Mouse (Mus musculus): ENCODE measurements at regions not wholly inside any gene's neighbourhood (a gene's known extent, or its start where the extent isn't known, plus 50 kb on each side); places are given as distances from the start of the nearest gene placed in this dataset.
A peak's percentile ranks its signal among the peaks of the same experiment; 100 is the strongest.

GRCm38 (mm10) chr10:126070984-126071713 is 105.2 kb downstream of the Lrig3 start:
- DNase-seq, result no peak

- no peak for DNase-seq
Observed at GRCm38 (mm10) chr10:126071714-126072057, 105.7 kb downstream of the Lrig3 start.

DNA sequence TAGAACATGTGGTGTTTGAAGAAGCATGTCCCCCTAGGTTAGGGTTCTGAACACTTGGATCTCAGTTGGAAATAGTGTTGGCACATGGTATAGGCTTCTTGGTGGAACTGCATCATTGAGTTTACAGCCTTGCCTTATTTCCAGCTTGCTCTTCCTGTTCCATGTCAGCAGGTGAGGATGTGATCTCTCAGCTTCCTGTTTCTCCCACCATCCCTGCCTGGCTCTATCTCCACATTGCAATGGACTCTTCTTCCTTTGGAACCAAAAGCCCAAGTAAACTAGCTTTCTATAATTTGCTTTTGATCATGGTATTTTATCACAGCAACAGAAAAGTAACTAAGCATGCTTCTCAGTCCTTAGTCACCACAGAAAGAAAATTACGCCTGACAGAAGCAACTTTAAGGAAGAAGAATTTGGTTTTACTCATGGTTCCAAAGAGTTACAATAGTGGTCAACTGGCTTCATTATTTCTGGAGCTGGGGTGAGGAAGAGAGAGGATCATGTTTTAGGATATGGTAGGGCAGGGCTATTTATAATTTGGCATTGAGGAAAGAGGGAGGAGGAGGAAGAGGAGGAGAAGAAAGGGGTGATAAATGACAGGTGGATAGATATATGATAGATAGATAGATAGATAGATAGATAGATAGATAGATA is 111.5 kb downstream of the Lrig3 start:
- no peak for DNase-seq

DNA sequence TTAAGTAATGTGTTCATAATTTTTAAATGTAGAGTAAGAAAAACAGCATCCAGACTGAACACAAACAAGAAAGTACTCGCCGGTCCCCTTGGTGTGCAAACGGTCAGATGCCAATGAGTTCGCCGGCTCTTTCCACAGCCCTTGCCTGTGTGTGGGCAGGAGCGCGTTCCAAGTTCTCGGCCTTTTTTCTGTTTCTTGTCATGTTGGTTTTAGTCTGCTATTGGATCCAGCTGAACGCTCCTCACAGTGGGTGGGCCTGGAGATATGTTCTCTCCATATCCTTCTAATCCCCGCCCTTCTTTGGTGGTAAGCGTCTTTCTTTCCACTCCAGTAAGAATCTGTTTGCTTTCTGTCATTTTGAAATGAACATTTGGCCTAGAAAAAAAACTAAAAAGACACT is 116.6 kb downstream of the Lrig3 start:
- no peak for DNase-seq

DNA sequence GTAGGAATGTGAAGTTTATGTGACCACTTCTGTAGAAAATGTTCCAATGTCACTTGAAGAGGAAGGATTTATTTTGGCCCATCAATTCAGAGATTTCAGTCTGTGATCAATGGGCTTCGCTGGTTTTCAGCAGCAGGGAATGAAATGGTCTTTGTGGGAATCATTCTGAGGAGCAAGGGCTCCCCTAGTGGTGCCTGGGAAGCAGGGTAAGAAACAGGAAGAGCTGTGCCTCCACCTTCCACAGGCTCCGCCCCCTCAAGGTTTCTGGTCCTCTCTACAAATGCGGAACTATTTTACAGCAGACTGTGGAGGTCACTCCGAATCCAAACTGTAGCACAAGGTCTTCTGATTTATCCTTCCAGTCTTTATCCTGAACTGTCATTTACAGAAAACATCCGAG is 120.7 kb downstream of the Lrig3 start:
- no peak for DNase-seq

DNA sequence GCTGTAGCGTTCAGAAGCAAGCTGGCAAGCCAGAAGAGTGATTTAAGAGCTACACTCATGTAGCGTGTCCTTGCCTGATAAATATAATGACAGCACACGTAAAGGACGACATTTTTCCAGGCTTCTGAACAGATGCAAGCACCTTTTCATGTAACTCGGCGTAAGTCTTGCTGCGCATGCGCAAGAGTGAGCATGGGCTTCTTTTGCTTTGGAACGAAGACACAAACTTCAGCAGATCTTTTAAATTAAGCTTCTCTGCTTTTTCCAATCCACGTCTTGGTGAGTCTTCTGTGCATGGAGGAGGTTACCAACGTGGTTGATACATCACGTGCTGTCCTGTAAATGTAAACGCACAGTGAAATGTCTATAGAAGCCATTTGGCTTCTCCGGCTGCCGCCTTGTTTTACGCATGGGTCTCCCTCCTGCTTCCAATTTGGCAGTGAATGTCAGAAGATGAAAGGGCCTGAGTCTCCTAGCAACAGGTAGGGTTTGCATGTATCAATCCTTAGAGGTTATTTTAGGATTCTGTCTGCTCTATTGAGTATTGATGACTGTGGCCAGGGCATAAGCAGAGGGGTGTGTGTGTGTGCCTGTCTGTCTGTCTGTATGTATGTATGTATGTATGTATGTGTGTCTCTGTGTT is 128.4 kb downstream of the Lrig3 start:
- DNase-seq, result peak; percentile 25

DNA sequence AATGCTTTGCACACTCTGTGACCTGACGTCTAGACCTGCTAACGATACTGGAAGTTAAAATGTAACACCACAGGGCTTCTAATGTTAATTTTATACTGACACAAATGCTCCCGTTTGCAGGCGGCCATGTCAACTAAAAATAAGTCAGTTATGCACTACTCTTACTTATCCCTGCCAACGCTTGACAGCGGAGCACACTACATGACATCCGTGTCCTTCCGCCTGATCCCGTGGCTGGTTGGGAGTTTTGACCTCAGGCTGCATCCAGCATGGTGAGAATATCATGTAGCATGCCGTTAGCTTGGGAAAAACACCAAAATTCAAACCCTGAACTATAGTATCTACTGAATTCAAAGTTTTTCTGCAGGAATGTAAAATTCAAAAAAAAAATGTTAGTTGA is 131.9 kb downstream of the Lrig3 start:
- no peak for DNase-seq

DNA sequence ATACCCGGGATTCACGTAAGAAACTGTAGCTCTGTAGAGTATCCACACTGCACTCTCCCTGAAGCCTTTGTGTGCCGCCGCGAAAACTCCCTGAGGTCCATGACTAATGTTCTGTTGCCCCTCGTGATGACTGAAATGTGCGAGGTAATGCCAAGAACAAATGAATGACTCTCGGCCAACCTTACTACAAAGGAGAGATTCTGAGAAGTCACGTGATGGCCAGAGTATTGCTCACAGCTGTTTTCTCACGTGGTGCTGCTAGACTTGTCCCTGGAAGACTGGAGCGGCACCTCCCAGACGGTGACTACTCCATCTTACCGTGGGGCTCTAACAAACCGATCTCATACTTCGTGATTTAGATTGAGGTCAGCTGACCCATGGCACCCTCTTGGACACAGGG is 136.9 kb downstream of the Lrig3 start:
- no peak for DNase-seq

- no peak for DNase-seq
Observed at GRCm38 (mm10) chr10:126113106-126113505, 147.1 kb downstream of the Lrig3 start.

DNA sequence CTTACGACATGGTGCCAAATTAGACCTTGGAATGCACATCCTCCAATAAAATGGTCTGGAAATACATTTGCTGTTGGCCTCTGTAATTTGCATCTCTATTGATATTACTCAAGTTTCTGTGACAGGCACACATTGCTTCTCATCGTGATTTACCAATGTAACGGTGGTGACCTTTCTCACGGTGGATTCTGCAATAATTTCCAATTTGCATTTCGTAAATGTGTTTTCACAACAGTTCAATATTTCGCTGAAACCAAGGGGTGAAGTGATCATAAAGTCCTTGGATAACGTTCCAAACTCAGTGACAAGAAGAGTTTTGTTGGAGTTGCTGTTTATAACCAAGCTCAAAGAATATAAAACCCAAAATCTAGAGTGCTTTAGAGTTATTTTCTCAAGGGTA is 149.4 kb downstream of the Lrig3 start:
- no peak for DNase-seq

- DNase-seq, result no peak
Observed at GRCm38 (mm10) chr10:126121626-126122025, 155.7 kb downstream of the Lrig3 start.

- no peak for DNase-seq
Observed at GRCm38 (mm10) chr10:126122504-126122903, 156.5 kb downstream of the Lrig3 start.

GRCm38 (mm10) chr10:126133188-126133587 is 167.2 kb downstream of the Lrig3 start:
- DNase-seq, result no peak

DNA sequence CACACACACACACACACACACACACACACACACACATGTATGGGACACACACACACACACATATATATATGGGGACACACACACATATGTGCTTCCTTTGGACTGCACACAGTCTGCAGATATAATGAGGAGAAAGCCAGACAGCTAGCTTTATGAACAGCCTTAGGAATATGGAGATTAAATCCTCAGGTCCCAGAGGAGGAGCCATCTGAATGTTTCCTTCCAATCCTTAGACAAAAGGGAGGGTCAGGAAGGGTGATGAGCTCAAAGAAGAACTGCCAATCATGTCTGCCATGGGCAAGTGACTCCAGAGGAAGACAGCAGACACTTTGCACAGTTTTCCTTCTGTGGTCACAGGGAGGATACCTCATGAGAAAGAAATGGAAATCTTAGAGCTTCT is 168.0 kb downstream of the Lrig3 start:
- DNase-seq, result no peak

- no peak for DNase-seq
Observed at GRCm38 (mm10) chr10:126138585-126138984, 172.6 kb downstream of the Lrig3 start.

DNA sequence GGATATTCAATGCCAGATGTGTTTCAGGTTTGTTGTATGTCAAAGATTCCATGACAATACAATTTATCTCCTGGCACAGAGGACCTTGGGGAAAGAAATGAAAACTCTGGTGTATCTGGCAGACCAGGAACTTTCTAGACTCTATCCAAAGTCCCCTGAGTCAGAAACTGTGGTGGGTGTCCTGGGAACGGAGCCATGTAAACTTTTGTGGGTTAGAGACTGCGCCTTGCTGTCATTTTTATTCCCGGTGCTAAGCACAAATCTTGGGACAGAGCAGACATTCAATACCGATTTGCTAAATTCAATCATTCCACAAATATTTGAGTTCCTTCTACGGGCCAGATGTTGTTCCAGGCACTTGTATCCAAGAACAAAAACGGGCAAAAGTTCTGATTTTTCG is 175.6 kb downstream of the Lrig3 start:
- DNase-seq, result no peak

GRCm38 (mm10) chr10:126143833-126144232 is 177.9 kb downstream of the Lrig3 start:
- no peak for DNase-seq

- no peak for DNase-seq
Observed at GRCm38 (mm10) chr10:126144609-126145202, 178.7 kb downstream of the Lrig3 start.

DNA sequence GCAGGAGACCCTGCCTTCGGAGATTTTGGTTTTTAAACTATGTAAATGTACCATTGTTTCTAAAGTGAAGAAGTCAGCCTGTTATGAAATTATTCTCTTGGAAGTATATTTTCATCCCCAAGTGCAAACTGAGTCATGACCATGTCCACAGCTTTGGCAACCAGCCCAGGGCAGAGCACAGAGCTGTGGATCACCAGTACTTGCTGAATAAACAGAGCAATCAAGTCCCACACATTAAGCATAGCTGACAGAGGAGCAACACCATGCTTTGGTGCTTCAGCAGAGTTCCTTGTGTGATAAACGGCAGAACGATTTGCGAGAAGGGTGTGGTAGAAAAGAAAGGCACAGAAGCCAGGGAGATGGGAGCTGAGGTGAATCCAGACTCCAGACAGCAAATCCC is 191.3 kb downstream of the Lrig3 start:
- DNase-seq, result no peak

DNA sequence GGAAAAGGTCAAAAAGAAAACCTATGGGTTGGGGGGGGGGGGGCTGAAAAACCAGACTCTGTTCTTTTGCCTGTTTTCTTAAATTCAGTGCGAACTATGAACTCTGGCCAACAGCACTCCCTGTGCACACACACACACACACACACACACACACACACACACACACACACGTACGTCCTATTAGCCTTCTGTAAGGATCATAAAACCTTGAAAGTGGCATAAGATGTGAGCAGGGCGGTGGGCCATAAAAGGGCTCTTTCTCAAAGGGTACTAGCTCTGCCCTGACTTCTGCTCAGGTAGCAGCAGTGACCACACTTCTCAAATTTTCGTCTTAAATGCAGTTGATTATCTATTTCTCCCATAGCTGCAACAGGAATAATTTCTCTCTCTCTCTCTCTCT is 199.2 kb downstream of the Lrig3 start:
- no peak for DNase-seq

DNA sequence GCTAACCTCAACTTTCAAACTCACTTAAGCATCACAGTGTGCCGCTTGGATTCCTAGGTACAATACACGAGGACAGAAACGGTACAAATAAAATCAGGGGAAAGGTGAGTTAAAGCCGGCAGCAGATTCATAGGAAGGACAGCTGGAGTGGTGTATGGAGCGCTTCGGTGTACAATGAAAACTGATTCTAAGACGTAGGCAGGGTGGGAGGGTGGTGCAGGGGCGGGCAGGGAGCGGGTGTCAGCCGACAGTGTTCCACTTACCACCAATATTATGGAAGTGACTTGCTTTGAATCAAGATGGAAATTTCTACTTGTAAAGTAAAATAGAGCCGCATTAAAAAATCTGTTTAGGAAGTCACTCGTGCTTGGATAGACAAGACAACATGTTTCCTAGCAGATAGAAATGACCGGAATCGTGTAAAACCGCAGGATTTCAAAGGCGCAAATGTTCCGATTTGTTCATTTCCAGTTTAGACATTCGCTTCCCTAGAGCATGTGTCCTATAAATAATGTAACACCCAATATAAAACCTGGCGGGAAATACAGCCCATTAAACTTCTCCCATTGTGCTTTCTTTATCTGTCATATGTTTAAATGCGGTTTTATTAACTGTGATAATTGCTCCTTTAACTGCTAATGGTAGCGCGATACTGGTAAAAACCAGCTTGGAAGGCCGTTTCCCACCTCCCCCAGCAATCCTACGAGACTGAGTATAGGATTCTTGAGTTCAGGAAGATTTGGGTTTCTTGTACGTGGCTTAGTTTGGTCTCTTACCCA is 203.3 kb downstream of the Lrig3 start:
- no peak for DNase-seq

GRCm38 (mm10) chr10:126169874-126170163 is 203.9 kb downstream of the Lrig3 start:
- no peak for DNase-seq

DNA sequence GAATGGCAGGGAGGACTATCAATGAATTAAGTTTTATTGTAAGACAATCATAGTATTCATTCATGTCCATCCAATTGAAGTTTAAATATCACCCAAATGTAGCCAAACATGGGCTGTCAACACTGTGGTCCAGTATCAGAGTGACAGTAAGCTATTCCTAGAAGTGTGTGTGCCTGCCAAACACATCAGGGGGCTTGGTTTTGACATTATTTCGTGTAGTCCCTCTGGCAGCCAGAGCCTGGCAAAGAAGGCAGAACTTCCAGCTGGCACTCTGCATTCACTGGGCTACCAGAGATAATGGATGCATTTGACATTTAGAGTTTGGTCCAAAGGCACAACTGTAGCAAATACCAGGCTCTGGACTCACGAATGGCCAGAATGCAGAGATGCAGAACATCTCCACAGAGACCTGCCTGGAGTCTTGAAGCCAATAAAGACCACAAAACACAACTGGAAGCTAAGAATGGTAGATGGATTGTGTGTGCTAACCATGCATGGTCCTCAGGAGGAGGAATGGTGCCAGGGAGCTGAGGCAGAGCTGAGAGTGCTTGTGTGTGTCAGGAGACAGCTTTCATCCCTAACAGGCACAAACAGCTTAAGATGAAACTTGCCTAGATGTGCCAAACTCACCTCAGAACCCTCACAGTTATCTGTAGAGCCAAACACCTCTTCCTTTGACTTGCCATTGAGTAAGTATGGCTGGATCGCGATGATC is 210.9 kb downstream of the Lrig3 start:
- DNase-seq, result no peak
